Mouse (Mus musculus) hindbrain, embryonic 11.5 days (tissue): ENCODE results near the gene Vopp1. TPM values are rescaled to one million over a fixed set of nuclear protein-coding genes. Genes with fewer than 3 reads are reported as not detected.

Source experiments
- ATAC-seq: fragments of 200-750 bp; cut with Nextera tagmentation; 2 replicates; pipeline ENCODE4 v1.8.0; 2017; ENCODE audit warnings: mild to moderate bottlenecking, moderate TSS enrichment, moderate library complexity; ENCODE audit not compliant: low FRiP score
- DNase-seq: peaks from one replicate; pipeline ENCODE4 v3.0.0-alpha.2; 2015; ENCODE audit warnings: low spot score
- H3K27ac ChIP-seq: fragments of 300-500 bp; sonication (generic); 2 replicates; pipeline ENCODE4 v1.5.1; 2014; ENCODE audit warnings: mild to moderate bottlenecking, low read depth, low read length
- H3K27me3 ChIP-seq: fragments of 300-500 bp; sonication (generic); 2 replicates; pipeline ENCODE4 v1.6.1; 2014; ENCODE audit warnings: mild to moderate bottlenecking, low read length, moderate library complexity, mixed read lengths; ENCODE audit not compliant: control insufficient read depth, insufficient read depth
- H3K36me3 ChIP-seq: fragments of 300-500 bp; sonication (generic); 2 replicates; pipeline ENCODE4 v1.6.1; 2014; ENCODE audit warnings: mild to moderate bottlenecking, low read length, moderate library complexity, mixed read lengths; ENCODE audit not compliant: control insufficient read depth, insufficient read depth
- H3K4me1 ChIP-seq: fragments of 300-500 bp; sonication (generic); replicated peaks from 2 replicates; pipeline ENCODE4 v1.6.1; 2014; ENCODE audit warnings: low read length, mixed read lengths; ENCODE audit not compliant: control insufficient read depth, insufficient read depth
- H3K4me2 ChIP-seq: fragments of 300-500 bp; sonication (generic); replicated peaks from 2 replicates; pipeline ENCODE4 v1.6.1; 2014; ENCODE audit warnings: mild to moderate bottlenecking, low read depth, low read length
- H3K4me3 ChIP-seq: fragments of 300-500 bp; sonication (generic); 2 replicates; pipeline ENCODE4 v1.5.1; 2014; ENCODE audit warnings: low read depth, low read length
- H3K9ac ChIP-seq: fragments of 300-500 bp; sonication (generic); 2 replicates; pipeline ENCODE4 v1.6.1; 2014; ENCODE audit warnings: low read depth, low read length
- H3K9me3 ChIP-seq: fragments of 300-500 bp; sonication (generic); 2 replicates; pipeline ENCODE4 v1.6.1; 2016; ENCODE audit warnings: low read length; ENCODE audit not compliant: control insufficient read depth
- WGBS: fragments of 180-500 bp; shearing (Covaris S2); extraction: QIAGEN DNeasy Blood & Tissue Kit; methylation state at CpG from one replicate; pipeline ENCODE4 v1.1.7; 2014; 5-methylcytosine and 5-hydroxymethylcytosine counted together
- polyA plus RNA-seq: library from polyadenylated mRNA; unstranded; fragments of >200 nt; fragmentation: Nextera tagmentation; extraction: Ambion mirVana; gene quantifications from 2 replicates; pipeline ENCODE4 v1.2.1, GENCODE M21; 2014

Vopp1 gene
- polyA plus RNA-seq, 1 experiment from 2014 or later = 44.3 TPM

DNA sequence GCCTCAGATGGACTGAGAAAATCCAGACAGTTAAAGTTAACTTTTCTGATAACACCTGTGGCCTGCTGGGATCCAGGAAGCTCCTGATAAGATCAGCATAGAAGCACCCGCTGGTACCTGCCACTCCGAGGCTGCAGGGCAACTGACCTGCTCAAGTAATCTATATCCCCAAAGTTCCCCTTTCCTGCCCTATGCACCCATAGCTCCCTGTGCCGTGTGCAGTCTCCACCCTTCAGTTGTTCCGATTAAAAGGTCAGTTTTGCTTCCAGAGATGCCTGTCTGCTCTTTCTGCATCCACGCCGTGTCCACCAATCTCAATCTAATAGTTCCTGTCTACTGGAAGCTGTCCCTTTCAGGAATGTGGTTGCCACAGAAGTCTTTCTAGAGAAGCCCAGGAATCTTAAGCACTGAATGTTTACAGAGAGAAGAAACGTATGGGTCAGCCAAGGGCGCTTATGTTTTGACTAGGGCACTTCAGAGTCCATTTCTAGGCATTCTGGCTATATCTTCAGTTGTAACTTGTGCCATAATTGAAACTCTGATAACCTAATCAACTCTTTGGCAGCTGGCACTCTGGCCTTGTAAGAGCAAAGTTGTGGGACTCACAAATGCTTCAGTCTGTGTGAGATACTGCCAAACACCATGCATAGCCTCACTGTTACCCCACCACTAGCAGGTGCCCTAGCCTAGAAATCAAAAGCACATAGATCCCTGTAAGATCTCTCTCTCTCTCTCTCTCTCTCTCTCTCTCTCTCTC, 57.7 kb downstream of the Vopp1 start:
- ATAC-seq = no peak
- H3K4me3 ChIP-seq = no peak overlapping the region
- H3K9ac ChIP-seq = no peak overlapping the region
- no peaks in the 10 kb centered on the region for H3K36me3 ChIP-seq
- DNase-seq = no peak
- H3K27me3 ChIP-seq = no peaks in the 10 kb centered on the region
- no peaks in the 10 kb centered on the region for H3K9me3 ChIP-seq
- no peak overlapping the region for H3K4me2 ChIP-seq
- 84% methylated on average over 8 of the region's 8 CpGs for WGBS
- H3K4me1 ChIP-seq = no peaks in the 10 kb centered on the region
- no peak overlapping the region for H3K27ac ChIP-seq

DNA sequence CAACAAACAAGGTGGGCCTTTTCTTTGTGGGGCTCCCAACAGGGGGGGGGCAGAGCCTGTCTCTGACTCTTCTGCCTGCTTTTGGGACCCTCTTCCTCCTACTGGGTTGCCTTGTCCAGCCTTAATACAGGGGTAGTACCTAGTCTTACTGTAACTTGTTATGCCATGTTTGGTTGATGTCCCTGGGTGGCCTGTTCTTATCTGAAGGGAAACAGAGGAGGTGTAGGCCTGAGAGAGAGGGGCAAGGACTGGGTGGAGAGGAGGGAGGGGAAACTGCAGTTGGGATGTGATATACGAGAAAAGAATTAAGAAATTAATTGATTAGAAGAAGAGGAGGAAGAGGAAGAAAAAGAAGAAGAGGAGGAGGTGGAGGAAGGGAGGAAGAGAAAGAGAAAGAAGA, 58.7 kb downstream of the Vopp1 start:
- H3K36me3 ChIP-seq = no peaks in the 10 kb centered on the region
- H3K9me3 ChIP-seq = no peaks in the 10 kb centered on the region
- no peak overlapping the region for H3K27ac ChIP-seq
- no peak overlapping the region for H3K4me2 ChIP-seq
- H3K4me1 ChIP-seq = no peaks in the 10 kb centered on the region
- no peak overlapping the region for H3K4me3 ChIP-seq
- DNase-seq (no peak), ATAC-seq (no peak)
- no peak overlapping the region for H3K9ac ChIP-seq
- no peaks in the 10 kb centered on the region for H3K27me3 ChIP-seq
- WGBS = 73% methylated on average over 1 of the region's 1 CpGs

DNA sequence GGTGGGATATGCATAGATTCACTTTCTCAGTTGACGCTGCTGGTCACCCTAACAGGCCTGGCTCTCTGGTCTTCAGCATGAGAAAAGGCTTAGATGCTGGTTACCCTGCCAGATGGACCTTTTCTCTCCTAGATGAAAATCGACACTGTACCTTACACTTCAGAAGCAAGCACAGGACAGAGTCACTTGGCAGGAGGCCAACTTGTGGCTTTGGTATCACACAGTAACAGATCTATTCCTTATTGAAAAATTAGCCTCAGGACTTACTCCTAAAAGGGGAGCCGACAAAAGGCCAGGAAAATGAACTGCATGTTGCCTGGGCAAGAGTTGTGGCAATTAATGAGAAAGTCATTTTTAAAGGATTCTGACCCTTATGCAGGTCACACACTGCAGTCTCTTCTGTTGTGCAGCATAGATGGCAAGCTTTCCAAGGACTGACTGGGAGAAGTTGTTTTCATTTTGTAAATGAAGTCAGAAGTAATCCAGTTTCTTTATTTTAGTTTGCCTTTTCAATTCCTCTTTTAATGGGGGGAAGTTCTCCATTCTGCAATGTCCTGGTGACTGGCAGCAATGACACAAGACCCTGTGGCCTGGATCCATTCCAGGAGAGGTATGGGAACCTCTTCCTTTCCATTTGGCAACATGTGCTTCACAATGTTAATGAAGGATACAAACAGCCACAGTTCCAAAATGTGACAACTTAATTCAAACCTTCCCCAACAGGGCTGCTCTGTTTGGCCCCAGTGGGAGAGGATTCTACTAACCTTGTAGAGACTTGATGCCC, 59.7 kb downstream of the Vopp1 start:
- H3K27ac ChIP-seq = no peak overlapping the region
- no peak overlapping the region for H3K4me3 ChIP-seq
- 83% methylated on average over 3 of the region's 3 CpGs for WGBS
- H3K9ac ChIP-seq = no peak overlapping the region
- H3K4me2 ChIP-seq = no peak overlapping the region
- H3K4me1 ChIP-seq = no peaks in the 10 kb centered on the region
- no peaks in the 10 kb centered on the region for H3K36me3 ChIP-seq
- no peak for DNase-seq
- H3K9me3 ChIP-seq = no peaks in the 10 kb centered on the region
- no peaks in the 10 kb centered on the region for H3K27me3 ChIP-seq
- ATAC-seq = no peak

DNA sequence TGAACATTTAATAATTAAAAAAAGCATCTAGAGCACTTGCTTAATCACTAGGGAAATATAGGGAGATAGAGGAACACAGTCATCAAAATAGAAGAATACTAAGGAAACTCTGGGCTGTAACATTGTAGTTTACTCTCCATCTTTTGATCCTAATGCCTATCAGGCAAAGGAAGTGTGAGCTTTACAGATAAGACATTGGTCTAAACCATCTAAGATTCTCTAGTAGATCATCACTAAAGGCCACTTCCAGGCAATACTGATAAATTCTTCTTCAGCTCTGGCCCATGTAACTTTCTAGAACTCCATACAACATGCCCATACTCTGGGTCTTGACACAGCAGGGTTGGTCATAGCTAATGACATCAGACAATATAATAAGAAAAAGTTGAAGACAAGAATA, 61.9 kb downstream of the Vopp1 start:
- H3K9ac ChIP-seq = no peak overlapping the region
- H3K4me1 ChIP-seq = no peaks in the 10 kb centered on the region
- H3K4me3 ChIP-seq = no peak overlapping the region
- no peak overlapping the region for H3K4me2 ChIP-seq
- ATAC-seq = no peak
- H3K9me3 ChIP-seq = no peaks in the 10 kb centered on the region
- H3K27ac ChIP-seq = no peak overlapping the region
- no peaks in the 10 kb centered on the region for H3K27me3 ChIP-seq
- no peak for DNase-seq
- 0 out of 2 replicates have a peak, but pooled peaks cover 2% of the 10 kb centered on the region for H3K36me3 ChIP-seq

DNA sequence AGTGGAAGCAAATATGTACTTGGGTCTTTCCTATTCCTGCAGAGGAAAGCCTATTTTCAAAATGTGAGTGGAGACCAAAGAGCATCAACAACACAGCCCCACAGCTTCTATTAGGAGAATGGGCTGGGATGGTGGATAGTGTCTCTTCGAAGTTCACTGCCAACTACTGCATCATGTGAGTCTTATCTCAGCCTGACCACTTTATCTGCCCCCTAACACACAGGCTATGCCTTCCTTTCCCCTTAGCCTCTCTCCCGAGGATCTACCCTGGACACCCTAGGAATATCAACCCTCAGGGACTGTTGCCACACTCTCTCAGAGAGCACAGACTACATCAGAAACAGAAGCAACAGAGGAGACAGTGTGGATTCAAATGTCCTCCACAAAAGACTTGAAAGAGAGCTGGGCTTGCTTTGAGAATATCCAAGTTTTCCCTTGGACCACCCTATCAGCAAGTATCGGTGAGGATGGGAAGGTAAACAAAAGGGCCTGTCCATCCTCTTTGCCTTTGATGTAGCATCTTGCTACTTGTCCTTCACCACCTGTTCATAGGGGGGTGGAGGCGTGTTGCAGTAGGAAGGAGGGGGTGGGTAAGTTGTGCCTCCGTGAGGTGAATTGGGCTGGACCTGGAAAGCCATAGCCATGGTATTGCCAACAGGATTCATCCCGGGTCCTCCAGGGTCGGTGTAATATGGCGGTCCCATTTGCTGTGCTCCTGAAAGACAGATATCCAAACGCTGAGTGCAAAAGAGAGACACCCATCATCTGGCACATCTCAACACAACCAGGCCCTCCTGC, 70.8 kb downstream of the Vopp1 start:
- DNase-seq (no peak), ATAC-seq (no peak)
- H3K4me2 ChIP-seq = no peak overlapping the region
- H3K9ac ChIP-seq = no peak overlapping the region
- H3K4me1 ChIP-seq = no peaks in the 10 kb centered on the region
- no peaks in the 10 kb centered on the region for H3K9me3 ChIP-seq
- no peaks in the 10 kb centered on the region for H3K27me3 ChIP-seq
- H3K36me3 ChIP-seq = 0 out of 2 replicates have a peak, but pooled peaks cover 2% of the 10 kb centered on the region
- no peak overlapping the region for H3K27ac ChIP-seq
- H3K4me3 ChIP-seq = no peak overlapping the region
- 94% methylated on average over 9 of the region's 9 CpGs for WGBS

DNA sequence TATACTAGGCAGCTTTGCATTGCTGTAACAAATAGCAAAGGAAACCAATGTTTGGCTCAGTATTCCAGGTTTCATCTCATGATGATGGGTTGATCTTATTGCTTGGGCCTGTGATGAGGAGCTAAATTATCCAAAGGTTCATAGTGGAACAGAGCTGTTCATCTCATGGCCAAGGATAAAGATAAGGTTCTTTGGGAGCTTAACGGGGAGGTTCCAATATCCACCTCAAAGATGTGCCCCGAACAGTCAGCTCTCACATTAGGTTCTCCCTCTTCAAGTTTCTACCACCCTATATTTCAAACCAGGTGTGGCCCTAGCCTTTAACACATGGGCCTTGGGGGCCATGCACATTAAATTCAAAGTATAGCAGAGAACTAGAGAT, 79.2 kb downstream of the Vopp1 start:
- no peak overlapping the region for H3K27ac ChIP-seq
- no peaks in the 10 kb centered on the region for H3K27me3 ChIP-seq
- ATAC-seq = no peak
- WGBS = 100% methylated on average over 2 of the region's 2 CpGs
- H3K4me1 ChIP-seq = no peaks in the 10 kb centered on the region
- no peak overlapping the region for H3K9ac ChIP-seq
- H3K36me3 ChIP-seq = no peaks in the 10 kb centered on the region
- no peak overlapping the region for H3K4me2 ChIP-seq
- no peak for DNase-seq
- H3K9me3 ChIP-seq = no peaks in the 10 kb centered on the region
- H3K4me3 ChIP-seq = no peak overlapping the region

DNA sequence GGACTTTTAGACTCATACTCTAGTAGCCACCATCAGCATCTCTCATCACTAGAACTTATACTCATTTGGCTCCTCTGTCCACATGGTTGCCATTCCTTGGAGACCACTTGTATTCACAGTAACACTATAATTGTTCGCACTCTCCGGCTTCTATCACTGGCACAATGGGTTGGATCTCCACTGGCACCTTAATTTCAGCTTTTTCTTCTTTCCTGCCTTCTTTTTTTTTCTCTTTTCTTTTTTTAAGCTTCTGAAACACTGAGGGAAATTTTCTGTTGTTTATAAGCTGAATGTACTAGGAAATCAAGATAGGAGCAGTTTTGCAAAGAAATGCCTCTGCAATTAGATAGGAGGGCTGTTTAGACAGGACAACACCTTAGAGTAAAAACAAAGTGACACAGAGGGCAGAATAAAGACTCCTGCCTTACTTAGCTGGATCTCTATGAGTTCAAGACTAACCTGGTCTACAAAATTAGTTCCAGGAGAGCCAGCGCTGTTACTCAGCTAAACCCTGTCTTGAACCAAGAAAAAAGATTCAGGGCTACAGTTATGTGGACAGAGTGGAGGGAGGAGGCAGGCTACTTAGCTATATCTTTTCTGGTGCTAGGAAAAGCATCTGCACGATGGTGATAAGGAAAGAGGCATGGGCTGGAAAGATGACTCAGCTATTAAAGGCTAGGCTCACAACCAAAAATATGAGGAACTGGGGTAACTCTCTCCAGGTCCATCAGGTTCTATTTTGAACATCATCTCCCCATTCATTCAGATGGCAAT, 79.8 kb downstream of the Vopp1 start:
- no peak overlapping the region for H3K9ac ChIP-seq
- H3K27me3 ChIP-seq = no peaks in the 10 kb centered on the region
- whole genome bisulfite sequencing = 92% methylated on average over 4 of the region's 4 CpGs
- no peaks in the 10 kb centered on the region for H3K4me1 ChIP-seq
- DNase-seq (no peak), ATAC-seq (no peak)
- H3K27ac ChIP-seq = no peak overlapping the region
- no peaks in the 10 kb centered on the region for H3K36me3 ChIP-seq
- no peaks in the 10 kb centered on the region for H3K9me3 ChIP-seq
- H3K4me3 ChIP-seq = no peak overlapping the region
- H3K4me2 ChIP-seq = no peak overlapping the region

DNA sequence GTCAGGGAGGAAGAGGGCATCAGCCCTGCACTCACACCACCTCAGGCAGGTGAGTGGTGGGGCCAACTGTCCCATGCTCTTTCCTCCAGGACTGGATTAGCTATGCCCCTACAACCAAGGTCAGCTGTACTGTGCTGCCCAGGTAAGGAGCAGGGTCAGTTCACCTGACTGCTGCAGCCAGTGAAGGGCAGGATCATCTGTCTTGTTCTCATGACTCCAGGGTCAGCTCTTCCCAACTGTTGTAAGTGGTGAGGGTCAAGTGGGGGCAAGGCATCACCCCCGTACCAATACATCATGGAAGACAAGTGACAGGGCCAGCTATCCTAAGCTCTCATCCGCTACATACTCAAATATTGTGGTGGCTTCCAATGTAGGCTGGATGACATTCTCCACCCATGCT, 80.8 kb downstream of the Vopp1 start:
- no peaks in the 10 kb centered on the region for H3K27me3 ChIP-seq
- H3K36me3 ChIP-seq = no peaks in the 10 kb centered on the region
- H3K9me3 ChIP-seq = no peaks in the 10 kb centered on the region
- no peaks in the 10 kb centered on the region for H3K4me1 ChIP-seq
- ATAC-seq (peak; percentile 35), DNase-seq (no peak)
- H3K27ac ChIP-seq = no peak overlapping the region
- WGBS = 90% methylated on average over 2 of the region's 2 CpGs
- H3K4me3 ChIP-seq = no peak overlapping the region
- no peak overlapping the region for H3K4me2 ChIP-seq
- no peak overlapping the region for H3K9ac ChIP-seq
